Mouse (Mus musculus) stomach, embryonic 15.5 days (tissue): ENCODE measurements around the gene Hoxa13. TPM values are rescaled to one million over a fixed set of nuclear protein-coding genes. Genes with fewer than 3 reads are reported as not detected.

Experiments
- ATAC-seq: fragments of 200-750 bp; cut with Nextera tagmentation; 2 replicates; pipeline ENCODE4 v1.8.0; 2017; ENCODE audit warnings: low read depth, moderate number of reproducible peaks, moderate TSS enrichment; ENCODE audit not compliant: insufficient read depth, low FRiP score
- H3K27ac ChIP-seq: fragments of 300-500 bp; sonication (generic); 2 replicates; pipeline ENCODE4 v1.5.1; 2015; ENCODE audit warnings: mild to moderate bottlenecking, inconsistent platforms
- H3K27me3 ChIP-seq: fragments of 300-500 bp; sonication (generic); replicated peaks from 2 replicates; pipeline ENCODE4 v1.6.1; 2015; ENCODE audit warnings: inconsistent platforms
- H3K36me3 ChIP-seq: fragments of 300-500 bp; sonication (generic); 2 replicates; pipeline ENCODE4 v1.6.1; 2015; ENCODE audit warnings: inconsistent platforms
- H3K4me1 ChIP-seq: fragments of 300-500 bp; sonication (generic); 2 replicates; pipeline ENCODE4 v1.6.1; 2015; ENCODE audit warnings: inconsistent platforms
- H3K4me2 ChIP-seq: fragments of 300-500 bp; sonication (generic); 2 replicates; pipeline ENCODE4 v1.6.1; 2015; ENCODE audit warnings: mild to moderate bottlenecking, inconsistent platforms
- H3K4me3 ChIP-seq: fragments of 300-500 bp; sonication (generic); replicated peaks from 2 replicates; pipeline ENCODE4 v1.5.1; 2015; ENCODE audit warnings: inconsistent platforms
- H3K9ac ChIP-seq: fragments of 300-500 bp; sonication (generic); 2 replicates; pipeline ENCODE4 v1.6.1; 2015; ENCODE audit warnings: inconsistent platforms
- H3K9me3 ChIP-seq: fragments of 300-500 bp; sonication (generic); 2 replicates; pipeline ENCODE4 v1.6.1; 2016; ENCODE audit warnings: inconsistent platforms
- WGBS: fragments of 180-500 bp; shearing (Covaris S2); methylation state at CpG from one replicate; pipeline ENCODE4 v1.1.7; 2015; 5-methylcytosine and 5-hydroxymethylcytosine counted together
- polyA plus RNA-seq: library from polyadenylated mRNA; unstranded; fragments of >200 nt; fragmentation: Nextera tagmentation; extraction: Ambion mirVana; gene quantifications from 2 replicates; pipeline ENCODE4 v1.2.1, GENCODE M21; 2015

Gene Hoxa13
- polyA plus RNA-seq, 1 experiment from 2014 or later = not detected

DNA sequence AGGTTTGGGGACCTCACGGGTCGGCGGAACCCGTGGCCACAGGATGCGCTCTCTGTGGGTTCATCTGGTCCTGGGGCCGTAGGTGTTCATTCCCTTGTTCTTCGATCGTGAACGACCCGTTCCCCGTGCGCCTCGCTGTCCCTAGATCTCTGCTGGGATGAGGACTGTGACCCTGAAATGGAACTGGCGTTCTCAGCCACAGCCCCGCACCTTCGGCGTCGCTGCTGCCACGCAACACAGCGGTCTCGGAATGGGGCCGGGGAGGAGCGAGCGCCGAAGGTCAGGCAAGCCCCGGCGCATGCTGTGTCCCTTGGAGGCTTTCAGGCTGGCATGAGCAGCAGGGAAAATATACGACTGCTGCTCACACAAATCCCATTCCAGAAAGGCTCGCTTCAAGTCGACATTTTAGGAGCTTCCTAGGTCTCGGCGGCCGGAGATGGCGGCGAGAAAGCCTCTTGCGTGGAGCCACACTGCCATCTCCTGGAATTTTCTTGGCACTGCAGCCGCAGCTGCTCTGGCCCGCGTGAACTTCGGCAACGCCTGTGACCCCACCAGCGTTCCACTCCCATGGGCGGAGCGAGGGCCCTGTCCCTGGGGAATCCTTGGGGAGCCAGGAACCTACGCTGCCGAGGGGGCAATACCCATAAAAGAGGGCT is 39.2 kb downstream of the Hoxa13 start, which contains the start of gene Hoxa7:
Gene Hoxa7, minus strand, starts transcription at position 518 of the 656 bp plus-strand sequence.
- ATAC-seq = peak; percentile 68; the same call in 1 of the 2 replicates
- WGBS = under 1% methylated on average over 46 of the region's 46 CpGs
- peaks cover 93% of the 10 kb centered on the region for H3K27me3 ChIP-seq

GRCm38 (mm10) chr6:52220865-52221310 is 39.8 kb downstream of the Hoxa13 start:
- Histone ChIP-seq H3K27me3 (peaks cover 93% of the 10 kb centered on the region), H3K4me2 (peak overlapping the region; percentile 97), H3K9ac (no peak overlapping the region), H3K36me3 (no peaks in the 10 kb centered on the region), H3K9me3 (no peaks in the 10 kb centered on the region), H3K27ac (0 out of 2 replicates have a peak overlapping the region, but pooled peaks have one; percentile 44), H3K4me3 (peak overlapping the region; percentile 57), H3K4me1 (peaks cover 24% of the 10 kb centered on the region)
- WGBS = 23% methylated on average over 12 of the region's 12 CpGs
- no peak for ATAC-seq

More for the DNA sequence above, 39.2 kb downstream of the Hoxa13 start, which contains the start of gene Hoxa7:
- H3K4me1 ChIP-seq = peaks cover 24% of the 10 kb centered on the region
- H3K27ac ChIP-seq = peak within 1 kb of the TSS; percentile 44; the same call in 1 of the 2 replicates
- H3K36me3 ChIP-seq = no peaks in the 10 kb centered on the region
- no peaks in the 10 kb centered on the region for H3K9me3 ChIP-seq
- peak within 1 kb of the TSS; percentile 57 for H3K4me3 ChIP-seq
- H3K9ac ChIP-seq = peak within 1 kb of the TSS; percentile 19; the same call in 1 of the 2 replicates
- peak within 1 kb of the TSS; percentile 97 for H3K4me2 ChIP-seq

DNA sequence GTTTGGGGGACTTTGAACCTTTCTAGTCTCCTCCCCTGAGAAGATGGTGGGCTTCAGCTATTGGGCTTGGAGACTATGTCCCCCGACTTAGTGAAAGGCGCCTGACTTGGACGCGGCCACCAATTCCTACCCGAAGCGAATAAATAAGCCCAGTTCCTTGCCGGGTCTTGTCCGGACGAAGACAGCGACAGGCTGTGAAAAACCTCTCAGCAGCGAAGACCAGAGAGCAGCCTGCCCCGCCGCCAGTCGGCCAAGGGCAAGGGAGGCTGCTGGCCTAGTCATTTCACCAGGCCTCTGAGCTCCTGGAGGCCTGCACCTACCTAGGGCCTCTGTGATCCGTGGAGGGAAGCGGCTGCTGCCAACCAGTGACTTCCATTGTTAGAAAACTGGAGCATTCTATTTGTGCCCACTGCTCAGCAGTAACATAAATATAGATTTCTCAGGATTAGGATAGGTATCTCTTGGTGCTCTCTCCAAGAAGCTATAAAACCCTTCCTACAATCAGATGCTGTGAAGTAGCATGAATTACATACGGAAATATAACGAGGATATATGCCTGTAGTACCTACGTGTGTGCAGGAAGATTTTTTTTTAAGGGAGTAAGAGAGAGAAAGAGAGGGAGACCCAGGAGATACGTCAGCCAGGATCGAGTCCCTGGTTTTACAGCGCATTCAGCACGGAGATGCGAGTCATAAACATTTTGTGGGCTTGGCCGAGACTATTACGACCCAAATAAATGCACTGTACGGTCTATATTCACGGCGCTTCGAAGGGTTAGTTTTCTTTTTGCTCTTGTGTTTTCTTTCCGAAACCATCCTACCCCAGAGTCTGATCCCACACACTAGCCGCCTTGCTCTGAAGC is 40.4 kb downstream of the Hoxa13 start:
- Histone ChIP-seq H3K27me3 (peaks cover 92% of the 10 kb centered on the region), H3K4me3 (peak overlapping the region; percentile 57; the same call in 1 of the 2 replicates), H3K4me2 (peak overlapping the region; percentile 19; the same call in 1 of the 2 replicates), H3K4me1 (peaks cover 18% of the 10 kb centered on the region), H3K27ac (peak overlapping the region; percentile 4; the same call in 1 of the 2 replicates), H3K36me3 (no peaks in the 10 kb centered on the region), H3K9me3 (no peaks in the 10 kb centered on the region), H3K9ac (no peak overlapping the region)
- no peak for ATAC-seq
- WGBS = 33% methylated on average over 32 of the region's 32 CpGs

GRCm38 (mm10) chr6:52219234-52219942 is 41.3 kb downstream of the Hoxa13 start:
- H3K9me3 ChIP-seq = no peaks in the 10 kb centered on the region
- H3K4me1 ChIP-seq = peaks cover 15% of the 10 kb centered on the region
- H3K36me3 ChIP-seq = no peaks in the 10 kb centered on the region
- no peak overlapping the region for H3K27ac ChIP-seq
- ATAC-seq = no peak
- no peak overlapping the region; the same call in 1 of the 2 replicates for H3K4me3 ChIP-seq
- no peak overlapping the region for H3K4me2 ChIP-seq
- peaks cover 92% of the 10 kb centered on the region for H3K27me3 ChIP-seq
- H3K9ac ChIP-seq = no peak overlapping the region
- WGBS = 48% methylated on average over 9 of the region's 9 CpGs

- H3K4me2 ChIP-seq = 0 out of 2 replicates have a peak overlapping the region, but pooled peaks have one; percentile 55
- no peak overlapping the region for H3K9ac ChIP-seq
- WGBS = 24% methylated on average over 14 of the region's 14 CpGs
- no peak overlapping the region for H3K27ac ChIP-seq
- H3K4me3 ChIP-seq = no peak overlapping the region
- no peaks in the 10 kb centered on the region for H3K9me3 ChIP-seq
- H3K27me3 ChIP-seq = peaks cover 92% of the 10 kb centered on the region
- no peak for ATAC-seq
- no peaks in the 10 kb centered on the region for H3K36me3 ChIP-seq
- H3K4me1 ChIP-seq = peaks cover 15% of the 10 kb centered on the region
Measured at GRCm38 (mm10) chr6:52218643-52219215, 42.0 kb downstream of the Hoxa13 start.

GRCm38 (mm10) chr6:52217895-52218642 is 42.6 kb downstream of the Hoxa13 start:
- peaks cover 16% of the 10 kb centered on the region for H3K4me1 ChIP-seq
- peak overlapping the region; percentile 36 for H3K4me3 ChIP-seq
- H3K9ac ChIP-seq = no peak overlapping the region
- 0 out of 2 replicates have a peak overlapping the region, but pooled peaks have one; percentile 19 for H3K27ac ChIP-seq
- no peaks in the 10 kb centered on the region for H3K36me3 ChIP-seq
- no peaks in the 10 kb centered on the region for H3K9me3 ChIP-seq
- ATAC-seq = no peak
- peaks cover 91% of the 10 kb centered on the region for H3K27me3 ChIP-seq
- peak overlapping the region; percentile 55 for H3K4me2 ChIP-seq
- WGBS = 14% methylated on average over 23 of the region's 23 CpGs

- Histone ChIP-seq H3K4me3 (peak overlapping the region; percentile 36), H3K9me3 (no peaks in the 10 kb centered on the region), H3K36me3 (no peaks in the 10 kb centered on the region), H3K27ac (0 out of 2 replicates have a peak overlapping the region, but pooled peaks have one; percentile 19), H3K4me2 (peak overlapping the region; percentile 55), H3K27me3 (peaks cover 92% of the 10 kb centered on the region), H3K9ac (no peak overlapping the region), H3K4me1 (peaks cover 22% of the 10 kb centered on the region)
- peak; percentile 36 for ATAC-seq
- WGBS = under 1% methylated on average over 25 of the region's 25 CpGs
Measured at GRCm38 (mm10) chr6:52217459-52217768, 43.3 kb downstream of the Hoxa13 start.

DNA sequence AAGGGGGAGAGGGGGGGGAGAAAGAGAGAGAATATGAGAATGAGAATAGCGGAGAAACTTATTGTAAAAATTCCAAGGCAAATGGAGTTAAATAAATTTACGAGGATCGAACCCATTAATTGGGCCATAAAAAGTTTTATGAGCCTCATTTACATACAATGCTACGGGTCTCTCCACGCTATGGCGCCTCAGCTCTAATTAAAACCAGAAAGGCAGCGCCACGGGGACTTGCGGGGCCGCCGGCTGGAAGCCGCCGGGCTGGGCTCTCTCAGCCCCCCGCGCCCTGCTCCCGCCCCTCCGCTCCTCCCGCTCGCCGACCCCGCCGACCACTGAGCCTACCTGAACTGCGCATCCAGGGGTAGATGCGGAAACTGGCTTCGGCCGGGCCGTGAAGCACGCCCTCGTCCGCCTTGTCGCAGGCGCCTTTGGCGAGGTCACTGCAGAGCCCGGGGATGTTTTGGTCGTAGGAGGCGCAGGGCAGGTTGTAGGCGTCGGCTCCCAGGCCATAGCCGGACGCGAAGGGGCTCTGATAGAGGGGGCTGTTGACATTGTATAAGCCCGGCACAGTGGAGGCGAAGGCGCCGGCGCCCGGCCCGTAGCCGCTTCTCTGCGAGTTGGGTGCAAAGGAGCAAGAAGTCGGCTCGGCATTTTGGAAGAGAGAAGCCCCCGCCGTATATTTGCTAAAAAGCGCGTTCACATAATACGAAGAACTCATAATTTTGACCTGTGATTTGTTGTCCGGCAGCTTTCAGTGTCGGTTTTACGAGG is 43.8 kb downstream of the Hoxa13 start:
- Histone ChIP-seq H3K36me3 (no peaks in the 10 kb centered on the region), H3K27ac (no peak overlapping the region), H3K9ac (0 out of 2 replicates have a peak overlapping the region, but pooled peaks have one; percentile 0), H3K4me1 (peaks cover 23% of the 10 kb centered on the region), H3K4me2 (peak overlapping the region; percentile 55), H3K27me3 (peaks cover 92% of the 10 kb centered on the region), H3K9me3 (no peaks in the 10 kb centered on the region), H3K4me3 (peak overlapping the region; percentile 36)
- WGBS = 2% methylated on average over 60 of the region's 60 CpGs
- no peak for ATAC-seq

DNA sequence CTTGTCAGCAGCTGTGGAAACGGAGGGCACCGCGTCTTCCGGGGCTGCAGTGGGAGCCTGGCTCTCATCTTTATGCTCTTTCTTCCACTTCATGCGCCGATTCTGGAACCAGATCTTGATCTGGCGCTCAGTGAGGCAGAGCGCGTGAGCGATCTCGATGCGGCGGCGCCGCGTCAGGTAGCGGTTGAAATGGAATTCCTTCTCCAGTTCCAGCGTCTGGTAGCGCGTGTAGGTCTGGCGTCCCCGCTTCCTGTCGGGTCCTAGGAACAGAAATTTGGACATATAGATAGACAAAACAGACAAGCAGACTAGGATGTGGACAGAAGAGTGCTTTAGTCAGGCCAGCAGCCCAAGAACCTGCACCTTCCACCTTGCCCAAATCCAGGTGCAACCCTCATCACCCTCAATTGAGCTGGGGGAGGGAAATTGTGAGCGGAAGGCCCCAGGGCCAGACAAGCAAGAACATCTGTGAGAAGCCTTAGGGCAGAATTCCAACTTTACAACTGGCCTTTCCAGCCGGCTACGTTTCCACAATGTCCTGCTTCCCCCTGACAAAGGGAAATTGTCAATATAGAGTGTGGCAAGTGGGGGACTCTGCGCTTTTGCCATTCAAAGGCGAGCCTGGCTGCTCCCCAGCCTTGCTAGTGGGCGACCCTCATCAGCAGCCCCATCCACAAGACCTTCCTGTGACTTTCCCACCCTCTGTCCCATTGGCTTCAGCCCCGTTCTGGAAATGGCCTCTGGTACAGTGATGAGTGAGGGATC is 44.7 kb downstream of the Hoxa13 start:
- Histone ChIP-seq H3K36me3 (no peaks in the 10 kb centered on the region), H3K4me1 (peaks cover 23% of the 10 kb centered on the region), H3K4me2 (peak overlapping the region; percentile 55), H3K9me3 (no peaks in the 10 kb centered on the region), H3K27me3 (peaks cover 93% of the 10 kb centered on the region), H3K9ac (no peak overlapping the region), H3K27ac (no peak overlapping the region), H3K4me3 (peak overlapping the region; percentile 36)
- no peak for ATAC-seq
- WGBS = 4% methylated on average over 30 of the region's 30 CpGs
